Mouse (Mus musculus): Measurements from ENCODE around the gene Col16a1.

DNA sequence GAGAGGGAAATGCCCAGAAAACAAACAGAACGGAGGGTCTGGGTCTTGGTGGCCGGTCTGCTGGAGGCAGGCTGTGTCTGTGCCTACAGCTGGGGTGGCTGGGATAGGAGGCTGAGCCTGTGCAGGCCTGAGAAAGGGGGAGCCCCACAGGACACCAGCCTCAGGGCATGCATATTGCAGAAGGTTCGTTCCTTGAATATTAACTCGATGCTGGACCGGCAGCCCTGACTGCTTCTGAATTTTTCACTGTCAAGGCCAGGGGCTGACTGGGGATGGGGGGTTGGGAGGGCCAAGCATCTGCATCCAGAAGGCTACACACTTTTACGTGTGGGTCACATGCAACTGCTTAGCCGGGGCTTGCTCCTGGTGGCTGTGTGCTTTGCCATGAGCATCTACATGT, 14.1 kb upstream of the Col16a1 start:
- TF ChIP-seq CTCF (IDR thresholded peaks at IDR 0.05; ENCODE audit: borderline replicate concordance, insufficient read depth, low read length) (no peak), POLR2A (IDR thresholded peaks at IDR 0.05; ENCODE audit: low read depth, low read length) (no peak)

Measured in embryonic fibroblast, embryonic 13.5 days (primary cell).